Mouse (Mus musculus): ENCODE results near the gene Itgae. TPM values are rescaled to one million over a fixed set of nuclear protein-coding genes. Genes with fewer than 3 reads are reported as not detected.
A peak's percentile ranks its signal among the peaks of the same experiment; 100 is the strongest.

Itgae gene
- polyA plus RNA-seq, 1 experiment from 2014 or later = 0.14 TPM

DNA sequence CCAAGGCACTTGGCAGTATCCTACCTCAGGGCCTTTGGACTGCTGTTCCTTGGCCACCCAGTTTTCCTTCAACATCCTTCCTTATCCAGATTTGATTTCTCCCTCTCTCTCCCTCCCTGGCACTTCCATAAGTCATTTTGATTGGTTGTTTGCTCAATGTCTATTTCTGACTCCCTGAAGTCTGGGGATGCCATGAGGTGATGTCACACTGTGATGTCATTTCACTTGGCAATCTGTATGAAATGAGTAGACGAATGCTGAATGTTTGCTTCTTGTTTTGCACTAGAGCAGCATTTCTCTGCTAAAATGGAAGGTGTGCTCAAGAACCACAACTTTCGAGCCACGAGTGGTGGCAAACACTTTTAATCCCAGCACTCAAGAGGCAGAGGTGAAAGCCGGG lies 71.2 kb downstream of the Itgae start:
- no peak overlapping the region for H3K4me3 ChIP-seq
- H3K27me3 ChIP-seq = peaks cover 37% of the 10 kb centered on the region
- H3K27ac ChIP-seq (replicated peaks) = no peak overlapping the region
- H3K9me3 ChIP-seq = no peaks in the 10 kb centered on the region
- 88% methylated on average over 4 of the region's 4 CpGs for WGBS
- peaks cover 14% of the 10 kb centered on the region for H3K4me1 ChIP-seq (replicated peaks)
- H3K9ac ChIP-seq = no peak overlapping the region
- H3K4me2 ChIP-seq = no peak overlapping the region
- H3K36me3 ChIP-seq = no peaks in the 10 kb centered on the region
- ATAC-seq (ENCODE audit: low read depth) = no peak

DNA sequence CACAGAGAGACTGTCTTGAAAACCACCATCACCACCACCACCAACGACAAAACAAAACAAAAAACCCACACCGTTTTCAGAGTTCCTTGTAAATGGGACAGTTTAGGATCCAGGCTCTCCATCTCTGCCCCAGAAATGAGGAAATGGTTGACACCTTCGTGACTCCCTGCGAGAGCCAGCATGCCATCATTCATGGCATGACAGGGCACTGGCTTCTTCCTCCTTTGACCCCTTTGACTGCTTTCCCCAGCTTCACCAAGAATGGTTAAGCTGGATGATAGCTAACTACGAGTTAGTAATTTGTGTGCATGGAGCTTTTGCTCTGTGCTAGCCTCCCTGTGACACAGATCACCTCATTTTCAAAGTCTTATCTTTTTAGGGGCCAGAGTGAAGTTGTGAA lies 71.9 kb downstream of the Itgae start:
- ATAC-seq (ENCODE audit: low read depth) = no peak
- 73% methylated on average over 5 of the region's 5 CpGs for WGBS
- Histone ChIP-seq H3K4me2 (no peak overlapping the region), H3K27me3 (peaks cover 37% of the 10 kb centered on the region), H3K9me3 (no peaks in the 10 kb centered on the region), H3K4me1 (replicated peaks) (peaks cover 14% of the 10 kb centered on the region), H3K36me3 (no peaks in the 10 kb centered on the region), H3K4me3 (no peak overlapping the region), H3K9ac (no peak overlapping the region), H3K27ac (replicated peaks) (no peak overlapping the region)

DNA sequence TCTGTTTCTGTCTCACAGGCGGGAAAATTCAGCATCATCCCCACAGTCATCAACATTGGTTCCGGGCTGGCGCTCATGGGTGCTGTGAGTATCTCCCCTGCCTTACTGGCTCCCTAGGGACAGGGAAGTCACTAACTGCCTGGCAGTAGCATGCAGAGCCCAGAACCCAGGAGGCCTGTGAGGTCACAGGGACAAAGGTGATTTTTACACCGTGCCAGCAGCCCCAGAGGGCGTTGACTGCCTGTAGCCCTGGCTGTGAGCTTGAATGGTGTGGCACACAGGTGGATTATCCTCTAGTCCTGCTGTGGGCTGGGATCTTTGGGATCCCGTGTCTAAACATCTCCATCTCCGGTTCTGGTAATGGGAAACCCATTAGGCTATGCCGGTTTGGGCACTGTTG lies 77.7 kb downstream of the Itgae start:
- no peak overlapping the region for H3K9ac ChIP-seq
- H3K4me2 ChIP-seq = no peak overlapping the region
- H3K4me3 ChIP-seq = no peak overlapping the region
- WGBS = 83% methylated on average over 8 of the region's 8 CpGs
- no peaks in the 10 kb centered on the region for H3K9me3 ChIP-seq
- no peak overlapping the region for H3K27ac ChIP-seq (replicated peaks)
- peaks cover 8% of the 10 kb centered on the region for H3K4me1 ChIP-seq (replicated peaks)
- no peaks in the 10 kb centered on the region for H3K27me3 ChIP-seq
- H3K36me3 ChIP-seq = 0 out of 2 replicates have a peak, but pooled peaks cover 10% of the 10 kb centered on the region
- no peak for ATAC-seq (ENCODE audit: low read depth)

DNA sequence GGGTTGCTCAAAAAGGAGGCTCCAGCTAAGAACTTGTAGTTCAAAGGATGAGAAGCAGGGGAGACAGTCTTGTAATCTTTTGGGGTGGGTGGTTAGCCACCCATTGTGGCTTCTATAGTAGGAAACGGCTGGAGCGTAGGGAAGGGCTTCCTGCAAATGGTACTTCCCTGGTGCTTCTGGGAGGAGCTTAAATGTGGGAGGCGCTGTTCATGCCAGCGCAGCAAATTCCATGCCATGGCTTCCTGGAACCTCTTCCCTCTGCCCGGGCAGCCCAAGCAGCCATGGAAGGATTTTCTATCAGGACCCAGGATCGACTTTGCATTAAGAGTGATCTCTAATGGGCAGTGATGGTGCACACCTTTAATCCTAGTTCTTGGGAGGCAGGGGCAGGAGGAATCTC lies 78.2 kb downstream of the Itgae start:
- Histone ChIP-seq H3K27ac (replicated peaks) (no peak overlapping the region), H3K4me1 (replicated peaks) (peaks cover 8% of the 10 kb centered on the region), H3K4me3 (no peak overlapping the region), H3K27me3 (no peaks in the 10 kb centered on the region), H3K36me3 (peaks cover 14% of the 10 kb centered on the region; the same call in 1 of the 2 replicates), H3K4me2 (no peak overlapping the region), H3K9me3 (no peaks in the 10 kb centered on the region), H3K9ac (no peak overlapping the region)
- 85% methylated on average over 6 of the region's 6 CpGs for WGBS
- ATAC-seq (ENCODE audit: low read depth) = no peak

DNA sequence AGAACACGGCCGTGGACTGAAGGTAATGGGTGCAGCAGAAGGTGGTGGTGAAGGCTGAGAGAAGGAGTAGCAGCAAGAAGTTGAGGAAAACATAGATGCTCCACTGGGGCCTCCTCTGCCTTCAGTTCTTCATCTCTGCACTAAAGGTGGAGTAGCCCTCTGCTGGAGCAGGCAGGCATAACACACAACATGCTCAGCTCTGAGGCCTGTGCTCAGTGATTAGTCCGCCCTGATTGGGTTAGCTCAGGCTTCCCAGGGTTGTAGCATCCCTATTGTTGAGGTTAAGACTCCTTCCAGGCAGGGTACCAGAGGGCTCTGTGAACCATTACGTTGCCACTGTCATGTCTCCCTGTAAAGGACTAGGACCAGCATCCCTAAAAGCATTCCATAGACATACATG lies 78.8 kb downstream of the Itgae start:
- WGBS = 53% methylated on average over 4 of the region's 4 CpGs
- H3K9ac ChIP-seq = no peak overlapping the region
- no peaks in the 10 kb centered on the region for H3K27me3 ChIP-seq
- H3K27ac ChIP-seq (replicated peaks) = no peak overlapping the region
- peaks cover 12% of the 10 kb centered on the region for H3K4me1 ChIP-seq (replicated peaks)
- H3K4me3 ChIP-seq = no peak overlapping the region
- no peaks in the 10 kb centered on the region for H3K9me3 ChIP-seq
- ATAC-seq (ENCODE audit: low read depth) = no peak
- no peak overlapping the region for H3K4me2 ChIP-seq
- H3K36me3 ChIP-seq = peaks cover 21% of the 10 kb centered on the region

DNA sequence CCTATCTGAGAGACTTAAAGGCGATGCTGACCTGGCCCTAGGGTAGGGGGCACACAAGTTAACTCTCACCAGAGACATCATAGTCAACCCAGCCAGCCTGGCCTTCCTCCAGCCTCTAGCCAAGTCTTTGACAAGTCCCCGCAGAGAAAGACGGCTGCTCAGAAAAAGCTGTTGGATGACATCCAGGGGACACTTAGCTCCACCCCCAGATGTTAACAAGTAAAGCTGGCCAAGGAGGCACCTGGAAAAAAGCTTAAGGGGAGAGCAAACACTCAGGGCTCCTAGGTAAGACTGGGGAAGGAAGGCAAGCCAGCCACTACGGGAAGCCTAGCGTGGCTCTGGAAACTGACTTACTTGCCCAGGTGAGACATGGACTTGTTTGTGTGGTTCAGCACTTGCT lies 81.8 kb downstream of the Itgae start:
- Histone ChIP-seq H3K27me3 (no peaks in the 10 kb centered on the region), H3K4me1 (replicated peaks) (peaks cover 31% of the 10 kb centered on the region), H3K9me3 (no peaks in the 10 kb centered on the region), H3K4me2 (no peak overlapping the region), H3K4me3 (no peak overlapping the region), H3K27ac (replicated peaks) (no peak overlapping the region), H3K9ac (no peak overlapping the region), H3K36me3 (peaks cover 28% of the 10 kb centered on the region)
- 73% methylated on average over 5 of the region's 5 CpGs for WGBS
- no peak for ATAC-seq (ENCODE audit: low read depth)

DNA sequence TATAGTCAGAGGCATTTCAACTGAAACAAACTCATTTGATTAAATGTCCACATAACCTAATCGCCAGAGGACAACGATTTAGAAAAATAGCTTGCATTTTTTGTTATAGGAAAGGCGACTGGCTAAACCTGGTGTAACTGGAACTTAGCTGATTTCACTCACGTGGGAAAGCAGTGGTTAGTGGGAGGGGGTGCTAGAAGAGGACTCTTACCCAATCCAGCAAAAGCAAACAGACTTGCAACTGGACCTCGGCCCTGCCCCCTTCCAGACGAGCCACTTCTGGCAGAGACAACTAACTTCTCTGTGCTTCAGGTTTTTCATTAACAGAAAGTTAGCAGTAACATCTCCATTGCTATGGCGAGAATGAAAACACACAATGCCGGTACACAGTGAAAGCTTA lies 85.2 kb downstream of the Itgae start:
- Histone ChIP-seq H3K4me2 (peak overlapping the region; percentile 88), H3K27me3 (no peaks in the 10 kb centered on the region), H3K9ac (peak overlapping the region; percentile 93), H3K9me3 (no peaks in the 10 kb centered on the region), H3K27ac (replicated peaks) (no peak overlapping the region), H3K4me3 (peak overlapping the region; percentile 96), H3K4me1 (replicated peaks) (peaks cover 56% of the 10 kb centered on the region), H3K36me3 (peaks cover 37% of the 10 kb centered on the region)
- 43% methylated on average over 8 of the region's 8 CpGs for WGBS
- ATAC-seq (ENCODE audit: low read depth) = no peak

DNA sequence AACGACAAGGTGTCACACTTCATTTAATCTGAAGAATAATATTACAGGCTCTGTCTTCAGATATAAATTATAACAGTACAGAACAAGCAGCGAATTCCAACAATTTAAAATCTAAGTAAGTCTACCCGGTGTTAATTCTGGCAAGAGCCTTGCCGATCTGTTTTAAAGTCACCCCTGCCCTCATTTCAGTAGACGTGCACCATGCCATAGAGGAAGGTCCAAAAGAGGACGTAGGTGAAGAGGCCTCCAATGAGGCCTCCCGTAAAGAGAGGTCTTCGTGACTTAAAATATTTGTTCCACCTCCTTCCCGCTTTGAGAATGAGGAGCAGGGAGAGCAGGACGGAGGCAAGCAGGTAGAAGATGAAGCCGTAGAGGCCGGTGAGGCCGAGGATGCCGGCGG lies 85.8 kb downstream of the Itgae start:
- H3K9me3 ChIP-seq = no peaks in the 10 kb centered on the region
- peak overlapping the region; percentile 89 for H3K27ac ChIP-seq (replicated peaks)
- no peaks in the 10 kb centered on the region for H3K27me3 ChIP-seq
- H3K9ac ChIP-seq = peak overlapping the region; percentile 93
- under 1% methylated on average over 15 of the region's 15 CpGs for WGBS
- ATAC-seq (ENCODE audit: low read depth) = peak; percentile 2
- H3K36me3 ChIP-seq = peaks cover 35% of the 10 kb centered on the region
- H3K4me3 ChIP-seq = peak overlapping the region; percentile 96
- peaks cover 56% of the 10 kb centered on the region for H3K4me1 ChIP-seq (replicated peaks)
- H3K4me2 ChIP-seq = peak overlapping the region; percentile 88

DNA sequence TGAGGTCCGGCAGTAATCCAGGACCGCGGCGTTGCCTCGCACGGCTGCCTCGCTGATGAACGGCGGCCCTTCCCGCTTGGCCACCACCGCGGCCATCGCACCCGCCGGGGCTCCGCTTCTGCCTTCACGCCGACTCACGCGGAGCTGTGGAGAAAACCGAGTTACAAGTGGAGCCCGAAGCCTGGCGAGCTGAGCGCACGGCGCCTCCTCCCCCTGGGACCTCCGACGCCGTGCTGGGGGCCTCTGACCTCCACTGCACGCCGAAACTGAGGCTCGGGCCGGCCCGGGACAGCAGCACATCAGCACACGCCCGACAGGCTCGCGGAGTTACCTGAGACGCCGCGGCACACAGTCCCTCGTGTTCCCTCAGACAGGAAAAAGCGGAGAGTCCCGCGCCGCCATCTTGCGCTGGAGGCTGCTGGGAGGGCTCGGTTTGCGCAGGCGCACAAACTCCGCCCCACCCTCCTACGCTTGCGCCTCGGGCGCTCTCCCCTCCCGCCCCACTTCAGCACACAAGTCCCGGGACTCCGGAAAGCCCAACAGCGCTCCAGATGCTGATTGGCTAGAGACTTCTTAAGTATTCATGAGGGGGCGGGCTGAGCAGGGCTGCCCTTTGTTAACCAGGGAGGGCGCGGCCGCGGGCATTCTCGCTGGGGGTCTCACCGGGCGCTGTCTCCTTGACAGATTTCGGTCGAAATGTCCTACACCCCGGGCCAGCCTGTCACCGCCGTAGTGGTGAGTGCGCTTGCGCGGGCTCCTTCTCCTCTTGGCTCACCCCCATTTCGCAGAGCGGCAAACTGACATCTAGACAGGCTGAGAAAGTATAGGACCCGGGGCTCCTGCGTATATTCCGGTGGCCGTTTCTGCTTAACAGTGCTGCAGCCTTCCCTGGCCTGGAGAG lies 86.5 kb downstream of the Itgae start, which contains the start of the genes Emc6 and Tax1bp3:
Gene Emc6 (minus strand): TSS at position 430 of the 901 bp plus-strand sequence.
Gene Tax1bp3 (plus strand): TSS at position 476 of the 901 bp plus-strand sequence.
- H3K27ac ChIP-seq (replicated peaks) = peak within 1 kb of the TSS; percentile 91
- peak within 1 kb of the TSS; percentile 96 for H3K4me3 ChIP-seq
- peaks cover 30% of the 10 kb centered on the region for H3K36me3 ChIP-seq
- peaks cover 55% of the 10 kb centered on the region for H3K4me1 ChIP-seq (replicated peaks)
- WGBS = under 1% methylated on average over 81 of the region's 81 CpGs
- no peaks in the 10 kb centered on the region for H3K27me3 ChIP-seq
- H3K9me3 ChIP-seq = no peaks in the 10 kb centered on the region
- peak within 1 kb of the TSS; percentile 88 for H3K4me2 ChIP-seq
- H3K9ac ChIP-seq = peak within 1 kb of the TSS; percentile 96
- peak; percentile 98 for ATAC-seq (ENCODE audit: low read depth)

DNA sequence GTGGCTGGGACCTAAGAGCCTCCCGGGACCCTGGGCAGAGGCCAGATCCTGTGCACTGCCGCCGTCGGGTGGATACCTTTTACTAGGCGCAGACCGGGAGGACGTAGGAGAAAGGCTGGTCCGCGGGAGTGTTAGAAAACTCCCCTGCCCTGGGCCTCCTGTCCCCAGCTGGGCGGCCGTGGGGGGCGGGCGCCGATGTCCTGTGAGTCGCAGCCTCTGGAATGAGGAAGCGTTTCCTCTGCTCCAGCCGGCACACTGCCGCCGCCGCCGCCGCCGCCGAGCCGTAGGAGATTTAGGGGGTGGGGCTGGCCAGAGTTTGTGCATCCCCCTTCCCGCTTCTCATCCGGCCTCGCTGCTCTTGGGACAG lies 87.1 kb downstream of the Itgae start:
- peaks cover 35% of the 10 kb centered on the region for H3K36me3 ChIP-seq
- peaks cover 49% of the 10 kb centered on the region for H3K4me1 ChIP-seq (replicated peaks)
- no peaks in the 10 kb centered on the region for H3K27me3 ChIP-seq
- peak; percentile 71 for ATAC-seq (ENCODE audit: low read depth)
- WGBS = 0% methylated on average over 27 of the region's 28 CpGs
- H3K4me2 ChIP-seq = peak overlapping the region; percentile 64
- H3K27ac ChIP-seq (replicated peaks) = peak overlapping the region; percentile 91
- H3K9ac ChIP-seq = peak overlapping the region; percentile 96
- H3K4me3 ChIP-seq = peak overlapping the region; percentile 96
- no peaks in the 10 kb centered on the region for H3K9me3 ChIP-seq

DNA sequence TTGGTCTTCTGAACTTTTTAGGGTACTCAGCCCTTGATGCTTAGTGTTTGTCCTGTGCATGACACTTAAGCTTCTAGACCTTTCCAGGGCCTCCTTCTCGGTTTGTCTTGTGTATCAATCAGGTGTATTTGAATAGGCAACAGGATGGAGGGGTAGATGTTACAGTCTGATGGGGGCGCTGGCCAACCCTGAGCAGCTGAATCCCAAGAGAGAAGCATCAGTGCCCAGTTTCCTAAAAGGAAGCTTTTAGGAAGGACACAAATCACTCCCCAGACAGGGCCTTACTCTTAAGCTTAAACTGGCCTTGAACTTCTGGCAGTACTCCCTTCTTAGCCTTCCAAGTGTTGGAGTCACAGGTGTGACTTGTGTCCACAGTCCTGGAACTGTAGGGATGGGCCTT lies 87.5 kb downstream of the Itgae start:
- H3K36me3 ChIP-seq = peaks cover 38% of the 10 kb centered on the region
- H3K4me1 ChIP-seq (replicated peaks) = peaks cover 47% of the 10 kb centered on the region
- H3K9me3 ChIP-seq = no peaks in the 10 kb centered on the region
- peak overlapping the region; percentile 96 for H3K9ac ChIP-seq
- peak overlapping the region; percentile 91 for H3K27ac ChIP-seq (replicated peaks)
- peak overlapping the region; percentile 64 for H3K4me2 ChIP-seq
- WGBS = 4% methylated on average over 2 of the region's 2 CpGs
- no peaks in the 10 kb centered on the region for H3K27me3 ChIP-seq
- peak overlapping the region; percentile 96 for H3K4me3 ChIP-seq
- no peak for ATAC-seq (ENCODE audit: low read depth)

DNA sequence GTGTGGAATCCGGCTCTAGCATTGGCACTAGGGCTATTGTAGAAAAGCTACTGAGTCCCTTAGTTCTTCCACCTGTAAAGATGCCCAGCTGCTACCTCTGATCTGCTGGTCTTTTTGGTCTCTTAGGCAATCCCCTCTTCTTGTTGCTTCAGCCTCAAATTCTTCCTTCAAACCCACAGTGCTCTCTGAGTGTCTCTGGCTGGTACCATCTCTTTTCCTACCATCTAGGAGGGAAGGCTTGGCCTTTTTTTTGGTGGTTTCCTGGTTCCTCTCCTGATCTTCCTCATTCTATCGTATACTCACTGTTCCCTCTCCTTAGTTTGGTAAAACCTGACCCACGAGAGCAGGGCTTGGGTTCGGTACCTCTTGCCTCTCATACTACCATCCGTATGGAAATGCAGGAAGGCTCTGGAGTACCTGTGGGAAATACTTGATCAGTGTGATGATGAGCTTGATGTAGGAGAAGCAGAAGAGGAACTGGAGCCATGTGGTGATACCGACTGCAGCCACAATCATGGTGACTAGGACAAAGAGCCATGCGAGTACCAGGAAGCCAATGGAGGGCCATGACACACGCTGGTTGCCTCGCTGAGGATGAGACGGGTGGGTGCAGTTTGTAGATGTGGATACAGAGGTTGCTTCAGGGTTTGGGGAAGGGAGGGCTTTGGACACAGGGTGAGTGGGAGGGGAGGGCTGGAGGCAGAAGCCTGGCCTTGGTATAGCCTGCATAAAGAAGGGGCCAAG lies 95.7 kb downstream of the Itgae start:
- no peak overlapping the region for H3K27ac ChIP-seq (replicated peaks)
- no peaks in the 10 kb centered on the region for H3K27me3 ChIP-seq
- H3K9ac ChIP-seq = no peak overlapping the region
- H3K4me2 ChIP-seq = no peak overlapping the region
- no peaks in the 10 kb centered on the region for H3K4me1 ChIP-seq (replicated peaks)
- H3K9me3 ChIP-seq = no peaks in the 10 kb centered on the region
- H3K4me3 ChIP-seq = no peak overlapping the region
- no peak for ATAC-seq (ENCODE audit: low read depth)
- H3K36me3 ChIP-seq = peaks cover 88% of the 10 kb centered on the region
- 93% methylated on average over 10 of the region's 10 CpGs for WGBS
